Mouse (Mus musculus): Measurements from ENCODE around the gene Cramp1l. TPM values are rescaled to one million over a fixed set of nuclear protein-coding genes. Genes with fewer than 3 reads are reported as not detected.

The Cramp1l gene
- polyA plus RNA-seq, 1 experiment = 19.4 TPM

DNA sequence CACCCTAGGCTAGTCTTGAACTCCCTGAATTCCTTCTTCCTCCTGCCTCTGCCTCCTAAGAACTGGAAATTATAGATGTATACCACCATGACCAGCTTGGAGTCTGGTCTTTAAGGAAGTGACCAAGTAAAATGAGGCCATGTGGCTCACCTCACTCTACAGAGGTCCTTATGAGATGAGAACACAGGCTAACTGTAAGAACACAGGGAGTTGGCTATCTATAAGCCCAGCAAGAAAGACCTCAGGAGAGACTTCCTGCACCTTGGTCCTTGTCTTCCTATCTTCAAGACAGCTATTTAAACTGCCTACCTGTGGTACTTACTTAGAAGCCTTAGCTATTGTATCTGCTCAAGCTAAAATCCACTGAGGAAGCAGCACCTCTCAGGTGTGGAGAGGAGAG is 101.6 kb downstream of the Cramp1l start:
- no peaks in the 10 kb centered on the region for H3K27me3 ChIP-seq (ENCODE audit: control insufficient read depth, insufficient read depth, low read length, poor library complexity, severe bottlenecking)
- H3K4me3 ChIP-seq (ENCODE audit: low read depth, low read length) = no peak overlapping the region
- H3K4me1 ChIP-seq (ENCODE audit: control insufficient read depth, insufficient read depth, low read length) = no peaks in the 10 kb centered on the region
- H3K9ac ChIP-seq (ENCODE audit: low read depth, poor library complexity, severe bottlenecking) = no peak overlapping the region
- H3K27ac ChIP-seq (ENCODE audit: insufficient read depth, low read length) = no peak overlapping the region
- H3K9me3 ChIP-seq (replicated peaks; ENCODE audit: control insufficient read depth, insufficient read depth, low read length, poor library complexity, severe bottlenecking) = no peaks in the 10 kb centered on the region
- peaks cover 27% of the 10 kb centered on the region for H3K36me3 ChIP-seq (ENCODE audit: control insufficient read depth, insufficient read depth, low read length, poor library complexity, severe bottlenecking)
- no peak for TF ChIP-seq POLR2A (IDR thresholded peaks at IDR 0.05; ENCODE audit: insufficient read depth, low read length)
- no peak for TF ChIP-seq EP300 (IDR thresholded peaks at IDR 0.05; ENCODE audit: insufficient read depth, low read depth, low read length)
- no peak for TF ChIP-seq CTCF (IDR thresholded peaks at IDR 0.05; ENCODE audit: low read depth, low read length)

Other genes starting within 250 kb of the Cramp1l start
- gene Meiob, start 211.5 kb downstream of the Cramp1l start, polyA plus RNA-seq (2011; ENCODE audit: insufficient read depth, insufficient read length, low read depth, missing spikeins) = not detected in 2 replicates
- gene Hagh, start 175.6 kb downstream of the Cramp1l start, polyA plus RNA-seq (2011; ENCODE audit: insufficient read depth, insufficient read length, low read depth, missing spikeins) = 26.9 and 30.2 TPM in 2 replicates
- 11.2 and 11.7 TPM in 2 replicates for gene Fahd1, start 165.4 kb downstream of the Cramp1l start, polyA plus RNA-seq (2011; ENCODE audit: insufficient read depth, insufficient read length, low read depth, missing spikeins)
- gene Igfals, start 149.8 kb downstream of the Cramp1l start, polyA plus RNA-seq (2011; ENCODE audit: insufficient read depth, insufficient read length, low read depth, missing spikeins) = 3.0 and 3.8 TPM in 2 replicates
- 29.8 and 39.0 TPM in 2 replicates for gene Nubp2, start 129.4 kb downstream of the Cramp1l start, polyA plus RNA-seq (2011; ENCODE audit: insufficient read depth, insufficient read length, low read depth, missing spikeins)
- gene Spsb3, start 129.1 kb downstream of the Cramp1l start, polyA plus RNA-seq (2011; ENCODE audit: insufficient read depth, insufficient read length, low read depth, missing spikeins) = 10.5 and 13.8 TPM in 2 replicates
- gene Eme2, start 120.7 kb downstream of the Cramp1l start, polyA plus RNA-seq (2011; ENCODE audit: insufficient read depth, insufficient read length, low read depth, missing spikeins) = 4.0 and 6.8 TPM in 2 replicates
- gene Mrps34, start 120.7 kb downstream of the Cramp1l start, polyA plus RNA-seq (2011; ENCODE audit: insufficient read depth, insufficient read length, low read depth, missing spikeins) = 29.9 and 35.5 TPM in 2 replicates
- gene Nme3, start 119.3 kb downstream of the Cramp1l start, polyA plus RNA-seq (2011; ENCODE audit: insufficient read depth, insufficient read length, low read depth, missing spikeins) = 31.1 and 32.3 TPM in 2 replicates
- gene Mapk8ip3, start 78.8 kb downstream of the Cramp1l start, polyA plus RNA-seq (2011; ENCODE audit: insufficient read depth, insufficient read length, low read depth, missing spikeins) = 54.8 and 59.5 TPM in 2 replicates
- gene Jpt2, start 55.1 kb downstream of the Cramp1l start, polyA plus RNA-seq (2011; ENCODE audit: insufficient read depth, insufficient read length, low read depth, missing spikeins) = 220 and 226 TPM in 2 replicates
- 24.2 and 32.6 TPM in 2 replicates for gene Ift140, start 297 bp upstream of the Cramp1l start, polyA plus RNA-seq (2011; ENCODE audit: insufficient read depth, insufficient read length, low read depth, missing spikeins)
- gene Tmem204, start 67.8 kb upstream of the Cramp1l start, polyA plus RNA-seq (2011; ENCODE audit: insufficient read depth, insufficient read length, low read depth, missing spikeins) = 0.70 TPM in 1 of 2 replicates, not detected in the other
- 17.1 and 18.3 TPM in 2 replicates for gene Telo2, start 100.2 kb upstream of the Cramp1l start, polyA plus RNA-seq (2011; ENCODE audit: insufficient read depth, insufficient read length, low read depth, missing spikeins)
- gene Ptx4, start 105.0 kb upstream of the Cramp1l start, polyA plus RNA-seq (2011; ENCODE audit: insufficient read depth, insufficient read length, low read depth, missing spikeins) = not detected in 2 replicates
- gene Clcn7, start 117.6 kb upstream of the Cramp1l start, polyA plus RNA-seq (2011; ENCODE audit: insufficient read depth, insufficient read length, low read depth, missing spikeins) = 16.0 and 20.9 TPM in 2 replicates
- not detected in 2 replicates for gene Ccdc154, start 146.7 kb upstream of the Cramp1l start, polyA plus RNA-seq (2011; ENCODE audit: insufficient read depth, insufficient read length, low read depth, missing spikeins)
- not detected in 2 replicates for gene Gm38655, start 159.7 kb upstream of the Cramp1l start, polyA plus RNA-seq (2011; ENCODE audit: insufficient read depth, insufficient read length, low read depth, missing spikeins)
- gene BC003965, start 168.8 kb upstream of the Cramp1l start, polyA plus RNA-seq (2011; ENCODE audit: insufficient read depth, insufficient read length, low read depth, missing spikeins) = 13.6 and 14.9 TPM in 2 replicates
- gene Unkl, start 172.6 kb upstream of the Cramp1l start, polyA plus RNA-seq (2011; ENCODE audit: insufficient read depth, insufficient read length, low read depth, missing spikeins) = 21.1 and 22.9 TPM in 2 replicates
- gene Gnptg, start 224.3 kb upstream of the Cramp1l start, polyA plus RNA-seq (2011; ENCODE audit: insufficient read depth, insufficient read length, low read depth, missing spikeins) = 15.2 and 19.5 TPM in 2 replicates
- 23.5 and 25.2 TPM in 2 replicates for gene Tsr3, start 224.4 kb upstream of the Cramp1l start, polyA plus RNA-seq (2011; ENCODE audit: insufficient read depth, insufficient read length, low read depth, missing spikeins)
- gene Baiap3, start 240.6 kb upstream of the Cramp1l start, polyA plus RNA-seq (2011; ENCODE audit: insufficient read depth, insufficient read length, low read depth, missing spikeins) = 1.3 and 1.6 TPM in 2 replicates